Mouse (Mus musculus): ENCODE results near the gene Slc8a2. TPM values are rescaled to one million over a fixed set of nuclear protein-coding genes. Genes with fewer than 3 reads are reported as not detected.

The Slc8a2 gene
- polyA plus RNA-seq, 1 experiment from 2014 or later = 0.25 TPM

DNA sequence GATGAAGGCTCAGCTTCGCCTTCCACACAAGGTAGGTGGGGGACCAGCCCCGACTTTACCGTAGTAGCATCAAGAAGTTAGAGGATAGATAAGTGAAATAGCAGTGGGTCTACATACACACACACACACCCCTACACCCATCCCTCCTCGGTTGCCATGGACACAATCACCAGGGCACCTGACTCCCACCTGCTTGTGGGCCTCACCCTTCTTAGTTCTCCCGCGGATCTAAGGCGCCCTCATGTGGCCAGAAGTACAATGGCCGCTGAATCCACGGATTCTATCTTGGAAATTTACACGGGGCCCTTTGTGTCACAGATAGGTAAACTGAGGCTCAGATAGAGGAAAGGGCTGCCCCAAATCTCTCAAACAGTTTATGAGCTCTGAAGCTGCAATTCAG lies 23.9 kb downstream of the Slc8a2 start:
- WGBS = 16% methylated on average over 10 of the region's 10 CpGs
- 0 out of 2 replicates have a peak, but pooled peaks cover under 1% of the 10 kb centered on the region for H3K27me3 ChIP-seq (ENCODE audit: control insufficient read depth, insufficient read depth, low read length)
- H3K27ac ChIP-seq (ENCODE audit: low read length) = no peak overlapping the region
- H3K4me2 ChIP-seq (ENCODE audit: low read depth, low read length) = no peak overlapping the region
- ATAC-seq (ENCODE audit: insufficient read depth, low FRiP score) = peak; percentile 49; the same call in 1 of the 2 replicates
- no peaks in the 10 kb centered on the region for H3K4me1 ChIP-seq (ENCODE audit: control insufficient read depth, insufficient read depth, low read length)
- no peaks in the 10 kb centered on the region for H3K9me3 ChIP-seq (replicated peaks; ENCODE audit: control insufficient read depth, low read length)
- H3K4me3 ChIP-seq (replicated peaks; ENCODE audit: low read length) = no peak overlapping the region
- H3K36me3 ChIP-seq (ENCODE audit: control insufficient read depth, insufficient read depth, low read length) = no peaks in the 10 kb centered on the region
- no peak overlapping the region for H3K9ac ChIP-seq (ENCODE audit: low read length)

DNA sequence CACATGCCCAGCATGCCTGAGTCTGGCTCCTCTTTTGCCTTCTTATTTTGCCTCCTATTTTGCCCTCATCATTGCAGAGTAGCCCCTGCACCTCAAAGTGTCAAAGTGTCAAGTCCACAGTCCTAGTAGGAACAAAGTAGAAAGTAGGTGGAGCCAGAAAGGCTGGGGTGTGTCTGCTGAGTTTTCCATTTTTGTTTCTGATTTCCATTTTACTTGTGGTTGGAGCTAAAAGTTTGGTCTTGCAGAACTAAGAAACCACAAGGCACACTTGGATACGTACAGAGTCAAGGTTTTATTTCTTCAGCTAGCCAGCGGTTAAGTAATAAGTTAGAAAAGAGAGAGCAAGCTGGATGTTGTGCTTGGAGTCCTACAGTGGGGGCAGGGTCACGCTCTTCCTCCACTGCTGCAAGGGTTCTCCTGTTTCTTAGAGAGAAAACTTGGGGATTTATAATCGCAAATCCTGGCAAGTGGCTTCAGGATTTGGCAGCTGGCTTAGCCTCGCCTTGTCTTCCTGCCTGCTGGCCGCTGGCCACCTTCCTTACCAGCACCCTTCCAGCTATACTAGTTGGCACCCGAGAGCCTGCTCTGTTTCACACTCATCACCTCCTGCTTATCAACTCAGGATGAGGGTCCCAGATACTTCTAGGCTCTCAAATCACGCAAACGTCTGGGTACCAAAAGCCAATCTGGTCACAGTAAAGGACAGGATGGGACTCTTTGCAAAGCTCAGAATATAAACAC lies 25.7 kb downstream of the Slc8a2 start:
- WGBS = 71% methylated on average over 9 of the region's 9 CpGs
- Histone ChIP-seq H3K4me3 (replicated peaks; ENCODE audit: low read length) (no peak overlapping the region), H3K27ac (ENCODE audit: low read length) (no peak overlapping the region), H3K4me2 (ENCODE audit: low read depth, low read length) (no peak overlapping the region), H3K9me3 (replicated peaks; ENCODE audit: control insufficient read depth, low read length) (no peaks in the 10 kb centered on the region), H3K27me3 (ENCODE audit: control insufficient read depth, insufficient read depth, low read length) (peaks cover 8% of the 10 kb centered on the region), H3K9ac (ENCODE audit: low read length) (no peak overlapping the region), H3K36me3 (ENCODE audit: control insufficient read depth, insufficient read depth, low read length) (no peaks in the 10 kb centered on the region), H3K4me1 (ENCODE audit: control insufficient read depth, insufficient read depth, low read length) (no peaks in the 10 kb centered on the region)
- ATAC-seq (ENCODE audit: insufficient read depth, low FRiP score) = no peak

DNA sequence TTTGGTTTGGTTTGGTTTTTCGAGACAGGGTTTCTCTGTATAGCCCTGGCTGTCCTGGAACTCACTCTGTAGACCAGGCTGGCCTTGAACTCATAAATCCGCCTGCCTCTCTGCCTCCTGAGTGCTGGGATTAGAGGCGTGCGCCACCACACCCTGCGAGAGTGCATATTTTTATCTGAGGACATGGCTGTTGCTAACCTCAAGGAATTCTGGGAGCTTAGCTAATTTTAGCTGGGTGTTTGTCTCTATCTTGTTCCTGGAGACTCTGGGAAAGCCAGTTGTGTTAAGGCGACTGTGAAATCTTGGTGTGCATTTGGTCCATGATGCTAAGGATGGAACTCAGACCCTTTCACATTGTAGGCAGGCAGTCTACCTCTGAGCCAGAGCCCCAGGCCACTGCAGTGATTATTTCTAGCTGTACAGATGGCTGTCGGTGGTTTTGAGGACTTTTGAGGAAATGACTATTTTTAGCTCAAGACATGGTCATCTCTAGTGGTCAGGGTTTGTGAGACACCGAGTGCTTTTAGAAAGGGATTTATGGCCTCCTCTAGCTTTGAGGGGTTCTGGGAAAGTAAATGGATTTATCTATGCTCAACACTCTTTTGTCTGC lies 26.6 kb downstream of the Slc8a2 start:
- Histone ChIP-seq H3K36me3 (ENCODE audit: control insufficient read depth, insufficient read depth, low read length) (no peaks in the 10 kb centered on the region), H3K9me3 (replicated peaks; ENCODE audit: control insufficient read depth, low read length) (0 out of 2 replicates have a peak, but pooled peaks cover under 1% of the 10 kb centered on the region), H3K9ac (ENCODE audit: low read length) (no peak overlapping the region), H3K4me2 (ENCODE audit: low read depth, low read length) (no peak overlapping the region), H3K27me3 (ENCODE audit: control insufficient read depth, insufficient read depth, low read length) (peaks cover 8% of the 10 kb centered on the region), H3K27ac (ENCODE audit: low read length) (no peak overlapping the region), H3K4me1 (ENCODE audit: control insufficient read depth, insufficient read depth, low read length) (no peaks in the 10 kb centered on the region), H3K4me3 (replicated peaks; ENCODE audit: low read length) (no peak overlapping the region)
- WGBS = 66% methylated on average over 8 of the region's 8 CpGs
- ATAC-seq (ENCODE audit: insufficient read depth, low FRiP score) = no peak

DNA sequence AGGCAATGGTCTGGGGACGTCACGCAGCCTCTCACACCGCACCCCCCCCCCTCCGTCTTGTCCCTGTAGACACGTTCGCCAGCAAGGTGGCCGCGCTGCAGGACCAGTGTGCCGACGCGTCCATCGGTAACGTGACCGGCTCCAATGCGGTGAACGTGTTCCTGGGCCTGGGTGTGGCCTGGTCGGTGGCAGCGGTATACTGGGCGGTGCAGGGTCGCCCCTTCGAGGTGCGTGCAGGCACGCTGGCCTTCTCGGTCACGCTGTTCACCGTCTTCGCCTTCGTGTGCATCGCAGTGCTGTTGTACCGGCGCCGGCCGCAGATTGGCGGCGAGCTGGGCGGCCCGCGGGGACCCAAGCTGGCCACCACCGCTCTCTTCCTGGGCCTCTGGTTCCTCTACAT lies 29.1 kb downstream of the Slc8a2 start:
- Histone ChIP-seq H3K4me1 (ENCODE audit: control insufficient read depth, insufficient read depth, low read length) (no peaks in the 10 kb centered on the region), H3K4me3 (replicated peaks; ENCODE audit: low read length) (0 out of 2 replicates have a peak overlapping the region, but pooled peaks have one; percentile 15), H3K9me3 (replicated peaks; ENCODE audit: control insufficient read depth, low read length) (0 out of 2 replicates have a peak, but pooled peaks cover 4% of the 10 kb centered on the region), H3K27ac (ENCODE audit: low read length) (no peak overlapping the region), H3K27me3 (ENCODE audit: control insufficient read depth, insufficient read depth, low read length) (peaks cover 8% of the 10 kb centered on the region), H3K9ac (ENCODE audit: low read length) (no peak overlapping the region), H3K4me2 (ENCODE audit: low read depth, low read length) (peak overlapping the region; percentile 35; the same call in 1 of the 2 replicates), H3K36me3 (ENCODE audit: control insufficient read depth, insufficient read depth, low read length) (no peaks in the 10 kb centered on the region)
- whole genome bisulfite sequencing = 10% methylated on average over 39 of the region's 39 CpGs
- ATAC-seq (ENCODE audit: insufficient read depth, low FRiP score) = no peak

DNA sequence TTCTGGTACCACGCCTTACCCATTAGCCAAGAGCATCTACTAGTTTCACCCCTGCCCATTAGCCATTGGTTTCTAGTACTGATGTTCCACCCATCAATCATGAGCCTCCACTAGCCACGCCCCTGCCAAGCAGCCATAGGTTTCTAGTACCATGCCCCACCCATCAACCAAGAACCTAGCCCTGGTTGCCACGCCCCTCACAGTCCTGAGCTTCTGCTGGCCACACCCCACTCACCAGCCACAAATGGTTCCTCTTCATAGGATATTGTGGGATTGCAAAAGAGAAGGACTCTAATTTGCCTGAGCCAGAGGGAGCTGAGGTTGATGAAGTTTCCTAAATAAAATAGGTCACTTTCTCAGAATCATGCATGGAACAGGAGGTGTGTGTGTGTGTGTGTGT lies 31.1 kb downstream of the Slc8a2 start:
- Histone ChIP-seq H3K36me3 (ENCODE audit: control insufficient read depth, insufficient read depth, low read length) (no peaks in the 10 kb centered on the region), H3K9ac (ENCODE audit: low read length) (no peak overlapping the region), H3K4me3 (replicated peaks; ENCODE audit: low read length) (no peak overlapping the region), H3K27me3 (ENCODE audit: control insufficient read depth, insufficient read depth, low read length) (peaks cover 8% of the 10 kb centered on the region), H3K9me3 (replicated peaks; ENCODE audit: control insufficient read depth, low read length) (0 out of 2 replicates have a peak, but pooled peaks cover 4% of the 10 kb centered on the region), H3K4me1 (ENCODE audit: control insufficient read depth, insufficient read depth, low read length) (no peaks in the 10 kb centered on the region), H3K27ac (ENCODE audit: low read length) (no peak overlapping the region), H3K4me2 (ENCODE audit: low read depth, low read length) (no peak overlapping the region)
- WGBS = 67% methylated on average over 3 of the region's 3 CpGs
- peak; percentile 35; the same call in 1 of the 2 replicates for ATAC-seq (ENCODE audit: insufficient read depth, low FRiP score)

DNA sequence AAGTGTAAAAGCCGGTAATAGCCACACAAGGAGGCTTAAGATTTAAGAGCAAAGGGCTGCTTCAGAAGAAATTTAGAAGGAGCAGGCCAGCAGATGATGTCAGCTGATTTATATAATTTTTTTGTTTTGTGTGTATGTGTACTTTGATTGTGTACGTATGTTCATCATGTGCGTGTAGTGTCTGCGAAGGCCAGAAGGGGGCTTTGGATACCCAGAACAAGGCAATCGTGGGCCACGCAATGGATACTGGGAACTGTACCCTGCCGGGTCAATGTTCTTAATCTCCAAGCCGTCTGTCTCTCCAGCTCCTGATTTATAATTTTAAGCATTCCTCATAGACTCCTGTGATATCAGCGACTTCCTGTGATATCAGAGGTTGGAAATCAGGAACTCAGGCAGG lies 31.7 kb downstream of the Slc8a2 start:
- 0 out of 2 replicates have a peak, but pooled peaks cover 4% of the 10 kb centered on the region for H3K9me3 ChIP-seq (replicated peaks; ENCODE audit: control insufficient read depth, low read length)
- H3K9ac ChIP-seq (ENCODE audit: low read length) = no peak overlapping the region
- no peak overlapping the region for H3K4me3 ChIP-seq (replicated peaks; ENCODE audit: low read length)
- H3K4me1 ChIP-seq (ENCODE audit: control insufficient read depth, insufficient read depth, low read length) = no peaks in the 10 kb centered on the region
- no peaks in the 10 kb centered on the region for H3K36me3 ChIP-seq (ENCODE audit: control insufficient read depth, insufficient read depth, low read length)
- 85% methylated on average over 9 of the region's 9 CpGs for WGBS
- no peak overlapping the region for H3K27ac ChIP-seq (ENCODE audit: low read length)
- no peak for ATAC-seq (ENCODE audit: insufficient read depth, low FRiP score)
- H3K27me3 ChIP-seq (ENCODE audit: control insufficient read depth, insufficient read depth, low read length) = peaks cover 8% of the 10 kb centered on the region
- H3K4me2 ChIP-seq (ENCODE audit: low read depth, low read length) = no peak overlapping the region

DNA sequence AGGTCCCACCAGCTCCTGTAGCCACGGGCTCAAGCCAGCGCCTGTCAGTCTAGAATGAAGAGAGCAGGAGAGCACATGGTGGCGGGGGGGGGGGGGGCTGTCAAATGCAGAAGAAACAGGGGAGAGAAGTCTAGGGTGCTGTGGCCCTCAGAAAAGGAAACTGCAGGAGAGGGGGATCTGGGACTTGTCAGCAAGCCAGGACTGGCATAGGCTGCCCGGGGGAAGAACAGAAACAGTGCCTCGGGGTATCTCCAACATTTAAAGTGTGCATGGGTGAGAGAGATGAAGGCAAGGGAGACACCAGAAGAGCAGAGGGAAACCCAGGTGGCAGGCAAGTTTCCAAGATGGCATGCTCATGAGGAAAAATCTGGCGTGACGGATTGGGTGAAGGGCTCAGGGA lies 32.4 kb downstream of the Slc8a2 start:
- ATAC-seq (ENCODE audit: insufficient read depth, low FRiP score) = no peak
- WGBS = 72% methylated on average over 7 of the region's 7 CpGs
- Histone ChIP-seq H3K27me3 (ENCODE audit: control insufficient read depth, insufficient read depth, low read length) (peaks cover 8% of the 10 kb centered on the region), H3K9ac (ENCODE audit: low read length) (no peak overlapping the region), H3K4me3 (replicated peaks; ENCODE audit: low read length) (no peak overlapping the region), H3K4me2 (ENCODE audit: low read depth, low read length) (no peak overlapping the region), H3K36me3 (ENCODE audit: control insufficient read depth, insufficient read depth, low read length) (no peaks in the 10 kb centered on the region), H3K4me1 (ENCODE audit: control insufficient read depth, insufficient read depth, low read length) (no peaks in the 10 kb centered on the region), H3K27ac (ENCODE audit: low read length) (no peak overlapping the region), H3K9me3 (replicated peaks; ENCODE audit: control insufficient read depth, low read length) (0 out of 2 replicates have a peak, but pooled peaks cover 4% of the 10 kb centered on the region)

DNA sequence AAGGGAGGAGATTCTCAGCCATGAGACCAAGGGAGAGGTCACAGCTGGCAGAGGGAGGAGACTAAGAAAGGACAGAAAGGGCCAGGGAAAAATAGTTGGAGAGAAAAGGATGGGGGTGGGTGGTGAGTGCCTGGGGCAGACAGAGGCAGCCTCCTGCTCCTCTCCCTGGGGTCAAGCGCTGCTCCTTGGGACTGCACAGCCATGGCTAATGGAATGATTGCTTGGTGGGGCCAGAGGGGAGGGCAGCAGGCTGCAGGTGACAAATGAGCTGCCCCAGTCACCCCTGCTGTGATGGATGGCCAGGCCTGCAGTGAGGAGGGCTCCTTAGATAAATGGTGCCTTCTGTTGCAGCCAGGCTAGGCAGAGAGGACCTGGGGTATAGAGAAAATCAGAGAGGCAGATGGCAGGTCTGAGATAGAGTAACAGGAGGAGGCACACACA lies 42.5 kb downstream of the Slc8a2 start:
- H3K27me3 ChIP-seq (ENCODE audit: control insufficient read depth, insufficient read depth, low read length) = no peaks in the 10 kb centered on the region
- H3K27ac ChIP-seq (ENCODE audit: low read length) = no peak overlapping the region
- no peak overlapping the region for H3K4me3 ChIP-seq (replicated peaks; ENCODE audit: low read length)
- no peaks in the 10 kb centered on the region for H3K9me3 ChIP-seq (replicated peaks; ENCODE audit: control insufficient read depth, low read length)
- H3K4me1 ChIP-seq (ENCODE audit: control insufficient read depth, insufficient read depth, low read length) = peaks cover 8% of the 10 kb centered on the region
- H3K9ac ChIP-seq (ENCODE audit: low read length) = no peak overlapping the region
- 9% methylated on average over 1 of the region's 1 CpGs for WGBS
- H3K4me2 ChIP-seq (ENCODE audit: low read depth, low read length) = no peak overlapping the region
- no peaks in the 10 kb centered on the region for H3K36me3 ChIP-seq (ENCODE audit: control insufficient read depth, insufficient read depth, low read length)
- no peak for ATAC-seq (ENCODE audit: insufficient read depth, low FRiP score)

DNA sequence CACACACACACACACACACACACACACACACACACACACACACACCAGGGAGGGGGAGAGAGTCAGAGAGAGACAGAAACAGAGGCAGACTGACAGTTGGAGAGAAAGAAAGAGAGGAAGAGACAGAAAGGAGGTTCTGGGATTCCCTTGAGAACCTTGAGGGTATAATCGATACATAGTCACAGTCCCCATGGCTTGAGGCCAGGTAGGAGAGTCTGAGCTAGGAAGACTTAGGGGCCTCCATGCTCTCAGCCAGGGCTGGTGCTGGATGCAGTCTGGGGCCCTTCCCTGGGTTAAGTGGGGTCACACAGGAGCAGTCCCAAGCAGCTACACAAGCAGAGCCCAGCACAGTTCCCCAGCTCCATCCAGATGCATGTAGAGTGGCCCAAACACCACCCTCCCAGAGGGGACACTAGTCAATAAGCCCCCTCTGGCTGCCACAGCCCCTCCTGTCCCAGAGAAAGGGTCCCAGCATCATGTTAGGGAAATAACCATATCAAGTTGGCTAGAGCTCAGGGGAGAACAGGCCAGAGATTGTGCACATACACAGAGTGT lies 43.0 kb downstream of the Slc8a2 start:
- peaks cover 8% of the 10 kb centered on the region for H3K4me1 ChIP-seq (ENCODE audit: control insufficient read depth, insufficient read depth, low read length)
- no peak overlapping the region for H3K27ac ChIP-seq (ENCODE audit: low read length)
- H3K27me3 ChIP-seq (ENCODE audit: control insufficient read depth, insufficient read depth, low read length) = no peaks in the 10 kb centered on the region
- H3K36me3 ChIP-seq (ENCODE audit: control insufficient read depth, insufficient read depth, low read length) = no peaks in the 10 kb centered on the region
- no peaks in the 10 kb centered on the region for H3K9me3 ChIP-seq (replicated peaks; ENCODE audit: control insufficient read depth, low read length)
- no peak overlapping the region for H3K4me3 ChIP-seq (replicated peaks; ENCODE audit: low read length)
- ATAC-seq (ENCODE audit: insufficient read depth, low FRiP score) = no peak
- WGBS = 20% methylated on average over 1 of the region's 1 CpGs
- no peak overlapping the region for H3K9ac ChIP-seq (ENCODE audit: low read length)
- no peak overlapping the region for H3K4me2 ChIP-seq (ENCODE audit: low read depth, low read length)

Measured in stomach, embryonic 16.5 days (tissue).